Mouse (Mus musculus): ENCODE data around the gene Plekha5. TPM values are rescaled to one million over a fixed set of nuclear protein-coding genes. Genes with fewer than 3 reads are reported as not detected.
A peak's percentile ranks its signal among the peaks of the same experiment; 100 is the strongest.

Gene Plekha5
- polyA plus RNA-seq, 1 experiment from 2014 or later: 45.0 TPM

GRCm38 (mm10) chr6:140613822-140614221 is 190.0 kb downstream of the Plekha5 start:
- Histone ChIP-seq H3K36me3 (ENCODE audit: control insufficient read depth, insufficient read depth, low read length) (no peaks in the 10 kb centered on the region), H3K27me3 (replicated peaks; ENCODE audit: control insufficient read depth, insufficient read depth, low read length) (no peaks in the 10 kb centered on the region), H3K4me3 (ENCODE audit: low read depth, low read length) (no peak overlapping the region), H3K9me3 (ENCODE audit: control insufficient read depth, low read length) (no peaks in the 10 kb centered on the region), H3K27ac (replicated peaks; ENCODE audit: low read depth, low read length) (no peak overlapping the region), H3K4me1 (ENCODE audit: control insufficient read depth, insufficient read depth, low read length) (peaks cover 6% of the 10 kb centered on the region), H3K4me2 (ENCODE audit: low read depth, low read length) (no peak overlapping the region), H3K9ac (ENCODE audit: low read depth, low read length) (no peak overlapping the region)
- no peak for DNase-seq (ENCODE audit: low spot score)
- no peak for ATAC-seq (ENCODE audit: low read depth)
- 73% methylated on average over 3 of the region's 3 CpGs for WGBS

GRCm38 (mm10) chr6:140614711-140615110 is 190.9 kb downstream of the Plekha5 start:
- Histone ChIP-seq H3K27ac (replicated peaks; ENCODE audit: low read depth, low read length) (no peak overlapping the region), H3K36me3 (ENCODE audit: control insufficient read depth, insufficient read depth, low read length) (no peaks in the 10 kb centered on the region), H3K4me1 (ENCODE audit: control insufficient read depth, insufficient read depth, low read length) (peaks cover 6% of the 10 kb centered on the region), H3K9me3 (ENCODE audit: control insufficient read depth, low read length) (no peaks in the 10 kb centered on the region), H3K4me2 (ENCODE audit: low read depth, low read length) (no peak overlapping the region), H3K4me3 (ENCODE audit: low read depth, low read length) (no peak overlapping the region), H3K9ac (ENCODE audit: low read depth, low read length) (no peak overlapping the region), H3K27me3 (replicated peaks; ENCODE audit: control insufficient read depth, insufficient read depth, low read length) (no peaks in the 10 kb centered on the region)
- 92% methylated on average over 11 of the region's 11 CpGs for WGBS
- ATAC-seq (ENCODE audit: low read depth): no peak
- DNase-seq (ENCODE audit: low spot score): no peak

DNA sequence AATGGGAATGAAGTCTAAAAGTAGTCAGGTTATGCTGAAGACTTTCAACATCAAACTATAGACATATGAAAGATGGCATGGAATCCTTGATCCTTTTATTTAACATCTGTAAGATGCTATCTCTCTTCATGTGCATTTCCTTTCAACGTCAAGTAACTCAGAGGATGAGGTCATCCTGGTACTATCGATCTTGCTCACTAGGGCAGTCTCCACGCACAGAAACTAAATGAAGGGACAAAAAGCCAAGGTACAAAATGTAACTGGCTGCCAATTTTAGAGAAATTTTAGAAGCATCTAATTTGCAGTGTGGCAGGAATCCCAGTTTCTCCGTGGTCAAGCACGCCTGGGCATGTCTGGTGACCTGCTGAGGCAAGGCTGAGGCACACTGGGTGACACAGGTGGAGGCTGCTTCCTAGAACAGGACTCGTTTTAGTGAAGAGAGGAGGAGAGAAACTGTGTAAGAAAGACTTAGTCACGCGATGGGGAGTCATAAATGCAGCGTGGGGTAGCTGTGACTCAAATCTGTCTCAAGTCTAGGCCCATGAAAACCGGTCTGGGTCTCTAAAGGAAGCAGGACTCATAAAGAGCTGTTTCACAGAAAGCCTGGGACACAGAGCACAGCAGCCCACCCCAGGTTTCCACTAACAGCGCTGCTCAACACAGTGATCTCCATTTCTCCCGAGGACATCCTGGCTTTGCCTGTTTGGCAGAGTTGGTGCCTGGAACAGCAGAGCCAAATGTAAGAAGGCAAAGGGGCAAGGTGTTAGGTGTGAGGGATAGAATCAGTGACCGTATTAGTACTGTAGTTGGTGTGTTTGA is 196.9 kb downstream of the Plekha5 start:
- 52% methylated on average over 13 of the region's 13 CpGs for WGBS
- DNase-seq (ENCODE audit: low spot score) (peak; percentile 55), ATAC-seq (ENCODE audit: low read depth) (no peak)
- Histone ChIP-seq H3K9me3 (ENCODE audit: control insufficient read depth, low read length) (no peaks in the 10 kb centered on the region), H3K27me3 (replicated peaks; ENCODE audit: control insufficient read depth, insufficient read depth, low read length) (no peaks in the 10 kb centered on the region), H3K9ac (ENCODE audit: low read depth, low read length) (no peak overlapping the region), H3K4me1 (ENCODE audit: control insufficient read depth, insufficient read depth, low read length) (peaks cover 11% of the 10 kb centered on the region), H3K4me3 (ENCODE audit: low read depth, low read length) (no peak overlapping the region), H3K27ac (replicated peaks; ENCODE audit: low read depth, low read length) (peak overlapping the region; percentile 42; the same call in 1 of the 2 replicates), H3K4me2 (ENCODE audit: low read depth, low read length) (no peak overlapping the region), H3K36me3 (ENCODE audit: control insufficient read depth, insufficient read depth, low read length) (no peaks in the 10 kb centered on the region)

GRCm38 (mm10) chr6:140621622-140622021 is 197.8 kb downstream of the Plekha5 start:
- no peak overlapping the region for H3K27ac ChIP-seq (replicated peaks; ENCODE audit: low read depth, low read length)
- no peak overlapping the region for H3K9ac ChIP-seq (ENCODE audit: low read depth, low read length)
- DNase-seq (ENCODE audit: low spot score) (no peak), ATAC-seq (ENCODE audit: low read depth) (no peak)
- no peaks in the 10 kb centered on the region for H3K9me3 ChIP-seq (ENCODE audit: control insufficient read depth, low read length)
- WGBS: 94% methylated on average over 1 of the region's 1 CpGs
- H3K4me1 ChIP-seq (ENCODE audit: control insufficient read depth, insufficient read depth, low read length): peaks cover 20% of the 10 kb centered on the region
- H3K36me3 ChIP-seq (ENCODE audit: control insufficient read depth, insufficient read depth, low read length): no peaks in the 10 kb centered on the region
- H3K4me3 ChIP-seq (ENCODE audit: low read depth, low read length): no peak overlapping the region
- no peaks in the 10 kb centered on the region for H3K27me3 ChIP-seq (replicated peaks; ENCODE audit: control insufficient read depth, insufficient read depth, low read length)
- H3K4me2 ChIP-seq (ENCODE audit: low read depth, low read length): no peak overlapping the region

DNA sequence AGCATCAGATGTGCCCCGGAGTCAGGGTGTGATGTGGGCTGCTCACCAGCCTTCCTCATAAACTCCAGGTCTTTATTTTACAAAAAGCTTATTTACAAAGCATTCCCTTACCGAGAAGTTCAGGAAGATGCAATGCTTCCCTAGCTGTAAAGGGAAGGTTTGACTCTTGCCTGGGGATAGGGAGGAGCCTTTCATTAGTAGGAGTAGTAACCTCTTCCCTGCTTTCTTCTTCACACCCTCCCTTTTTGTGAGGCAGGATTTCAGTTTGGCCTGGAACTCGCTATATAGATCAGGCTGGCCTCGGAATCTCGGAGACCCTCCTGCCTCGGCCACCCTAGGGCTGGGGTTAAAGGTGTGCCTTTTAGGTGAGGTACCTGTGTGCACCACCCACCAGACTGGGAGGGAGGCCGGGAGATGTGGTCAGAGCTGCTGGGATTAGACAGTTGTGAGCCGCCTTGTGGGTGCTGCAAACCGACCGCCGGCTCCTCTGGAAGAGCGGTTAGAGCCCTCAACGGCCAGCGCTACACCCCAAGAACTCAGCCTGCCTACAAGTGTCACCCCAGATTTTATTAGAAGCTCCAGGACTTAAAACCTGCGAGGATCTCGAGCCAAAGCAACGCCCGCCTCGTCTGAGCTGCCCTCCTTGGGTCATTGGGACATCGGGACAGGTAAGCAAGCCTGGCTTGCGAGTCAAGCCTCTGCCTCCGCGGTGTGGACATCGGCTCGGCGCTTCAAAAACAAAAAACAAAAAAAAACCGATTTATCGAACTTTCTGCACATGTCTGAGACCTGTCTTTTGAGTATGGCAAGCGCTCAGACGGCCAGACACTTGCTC is 198.8 kb downstream of the Plekha5 start, which contains the start of gene Aebp2:
Gene Aebp2, plus strand, starts transcription at position 273 of the 835 bp plus-strand sequence.
- 49% methylated on average over 29 of the region's 30 CpGs for WGBS
- Histone ChIP-seq H3K4me1 (ENCODE audit: control insufficient read depth, insufficient read depth, low read length) (peaks cover 27% of the 10 kb centered on the region), H3K27me3 (replicated peaks; ENCODE audit: control insufficient read depth, insufficient read depth, low read length) (no peaks in the 10 kb centered on the region), H3K27ac (replicated peaks; ENCODE audit: low read depth, low read length) (peak within 1 kb of the TSS; percentile 96), H3K4me3 (ENCODE audit: low read depth, low read length) (peak within 1 kb of the TSS; percentile 95), H3K36me3 (ENCODE audit: control insufficient read depth, insufficient read depth, low read length) (no peaks in the 10 kb centered on the region), H3K4me2 (ENCODE audit: low read depth, low read length) (peak within 1 kb of the TSS; percentile 75), H3K9me3 (ENCODE audit: control insufficient read depth, low read length) (no peaks in the 10 kb centered on the region), H3K9ac (ENCODE audit: low read depth, low read length) (peak within 1 kb of the TSS; percentile 97)
- no peak for ATAC-seq (ENCODE audit: low read depth)
- DNase-seq (ENCODE audit: low spot score): no peak

DNA sequence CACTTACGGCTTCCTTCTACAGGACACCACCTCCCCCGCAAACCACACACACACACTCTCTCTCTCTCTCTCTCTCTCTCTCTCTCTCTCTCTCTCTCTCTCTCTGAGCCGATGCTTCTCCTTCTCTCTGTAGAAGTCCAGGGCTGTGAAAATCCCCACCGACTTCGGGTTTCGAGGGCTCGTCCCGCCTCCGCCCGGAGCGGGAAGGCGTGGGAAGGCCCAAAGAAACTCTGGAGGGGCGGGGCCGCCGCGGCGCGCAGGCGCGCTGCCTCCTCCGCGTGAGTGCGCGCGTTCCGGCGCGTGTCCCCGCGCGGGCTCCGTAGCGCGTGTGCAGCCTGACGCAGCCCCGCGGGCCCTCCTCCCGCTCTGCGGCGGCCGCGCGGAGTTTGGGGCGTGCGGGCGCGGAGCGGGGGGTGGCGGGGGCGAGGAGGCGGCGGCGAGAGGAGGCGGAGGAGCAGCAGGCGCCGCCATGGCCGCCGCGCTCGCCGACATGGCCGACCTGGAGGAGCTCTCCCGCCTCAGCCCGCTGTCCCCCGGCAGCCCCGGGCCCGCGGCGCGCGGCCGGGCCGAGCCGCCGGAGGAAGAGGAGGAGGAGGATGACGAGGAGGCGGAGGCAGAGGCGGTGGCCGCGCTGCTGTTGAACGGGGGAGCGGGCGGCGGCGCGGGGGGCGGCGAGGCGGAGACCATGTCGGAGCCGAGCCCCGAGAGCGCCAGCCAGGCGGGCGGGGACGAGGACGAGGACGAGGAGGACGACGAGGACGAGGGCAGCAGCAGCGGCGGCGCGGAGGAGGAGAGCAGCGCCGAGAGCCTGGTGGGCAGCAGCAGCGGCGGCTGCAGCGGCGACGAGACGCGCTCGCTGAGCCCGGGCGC is 199.6 kb downstream of the Plekha5 start:
- Histone ChIP-seq H3K4me1 (ENCODE audit: control insufficient read depth, insufficient read depth, low read length) (peaks cover 30% of the 10 kb centered on the region), H3K9ac (ENCODE audit: low read depth, low read length) (peak overlapping the region; percentile 97), H3K9me3 (ENCODE audit: control insufficient read depth, low read length) (no peaks in the 10 kb centered on the region), H3K4me3 (ENCODE audit: low read depth, low read length) (peak overlapping the region; percentile 95), H3K4me2 (ENCODE audit: low read depth, low read length) (peak overlapping the region; percentile 75), H3K27me3 (replicated peaks; ENCODE audit: control insufficient read depth, insufficient read depth, low read length) (no peaks in the 10 kb centered on the region), H3K27ac (replicated peaks; ENCODE audit: low read depth, low read length) (peak overlapping the region; percentile 96), H3K36me3 (ENCODE audit: control insufficient read depth, insufficient read depth, low read length) (no peaks in the 10 kb centered on the region)
- ATAC-seq (ENCODE audit: low read depth) (peak; percentile 95), DNase-seq (ENCODE audit: low spot score) (peak; percentile 96)
- 0% methylated on average over 38 of the region's 117 CpGs for WGBS

- Histone ChIP-seq H3K36me3 (ENCODE audit: control insufficient read depth, insufficient read depth, low read length) (no peaks in the 10 kb centered on the region), H3K27me3 (replicated peaks; ENCODE audit: control insufficient read depth, insufficient read depth, low read length) (no peaks in the 10 kb centered on the region), H3K9me3 (ENCODE audit: control insufficient read depth, low read length) (no peaks in the 10 kb centered on the region), H3K4me1 (ENCODE audit: control insufficient read depth, insufficient read depth, low read length) (peaks cover 30% of the 10 kb centered on the region), H3K4me2 (ENCODE audit: low read depth, low read length) (peak overlapping the region; percentile 75), H3K4me3 (ENCODE audit: low read depth, low read length) (peak overlapping the region; percentile 95), H3K27ac (replicated peaks; ENCODE audit: low read depth, low read length) (peak overlapping the region; percentile 96), H3K9ac (ENCODE audit: low read depth, low read length) (peak overlapping the region; percentile 97)
- DNase-seq (ENCODE audit: low spot score) (peak; percentile 71), ATAC-seq (ENCODE audit: low read depth) (peak; percentile 7)
- under 1% methylated on average over 36 of the region's 80 CpGs for WGBS
Measured at GRCm38 (mm10) chr6:140624096-140625051, 200.5 kb downstream of the Plekha5 start.

All from embryonic facial prominence, embryonic 14.5 days (tissue).